Mouse (Mus musculus) cerebellum, postnatal 25 days (tissue): ENCODE results near the gene Pxmp2.
A peak's percentile ranks its signal among the peaks of the same experiment; 100 is the strongest.

Experiments used
- DNase-seq, 2 experiments: peaks; one replicate each; pipeline ENCODE4 v3.0.0; 2021; ENCODE audit warnings: mixed read lengths in 2 of 2

Pxmp2 gene

DNA sequence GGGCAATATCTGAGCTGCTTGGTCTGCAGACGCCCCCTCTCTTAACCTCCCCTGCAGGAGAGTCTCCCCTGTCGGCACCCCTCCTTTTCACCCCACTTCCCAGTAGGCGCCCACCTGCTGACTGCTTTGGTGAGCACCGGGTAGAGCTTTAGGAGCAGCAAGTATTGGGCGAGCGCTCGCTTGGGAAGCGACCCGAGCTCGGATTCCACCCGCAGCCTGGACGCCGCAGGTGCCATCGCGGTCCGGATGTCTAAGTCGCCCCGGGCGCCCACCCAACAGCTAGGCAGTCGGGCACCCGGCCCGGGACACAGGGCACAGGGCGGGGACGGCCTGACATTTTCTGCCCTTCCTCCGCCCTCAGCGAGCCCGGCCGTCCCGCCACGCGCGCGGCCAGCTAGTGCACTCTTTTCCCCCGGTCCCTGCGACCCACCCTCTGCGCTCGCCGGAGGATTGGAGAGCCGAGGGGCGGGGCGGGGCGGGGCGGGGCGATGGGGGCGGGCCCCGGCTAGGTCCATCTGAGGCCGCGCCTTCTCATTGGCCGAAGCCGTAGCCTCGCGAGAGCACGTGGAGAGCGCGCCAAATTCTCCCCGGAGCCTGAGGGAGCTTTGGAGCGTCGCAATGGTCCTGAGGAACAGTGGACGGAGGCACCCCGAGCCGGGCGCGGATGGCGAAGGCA is at the start of gene Pxmp2, which contains the start of gene Pole:
TSS of gene Pxmp2 (minus strand) at position 417 of the 676 bp plus-strand sequence.
TSS of gene Pole (plus strand) at position 537 of the 676 bp plus-strand sequence.
- peak; percentile 87 to 93 for DNase-seq

DNA sequence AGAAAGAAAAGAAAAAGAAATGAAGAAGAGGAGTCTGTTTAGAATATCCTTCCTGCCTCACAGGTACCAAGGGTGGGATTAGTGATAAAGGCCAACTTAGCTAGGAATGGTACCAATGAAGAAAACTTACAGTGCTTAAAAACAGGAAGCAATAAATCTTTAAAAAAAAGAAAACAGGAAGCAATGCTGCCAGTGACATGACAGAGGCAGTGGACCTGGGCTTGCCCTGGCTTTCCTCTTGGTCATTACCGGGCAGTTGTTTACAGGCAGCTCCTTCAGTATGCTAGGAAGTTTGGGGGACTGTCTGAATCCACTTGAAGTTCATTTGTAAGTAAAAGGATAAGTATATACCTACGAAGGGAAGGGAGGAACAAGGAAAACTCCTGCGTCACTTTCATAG is 44.5 kb upstream of the Pxmp2 start:
- DNase-seq, result no peak

DNA sequence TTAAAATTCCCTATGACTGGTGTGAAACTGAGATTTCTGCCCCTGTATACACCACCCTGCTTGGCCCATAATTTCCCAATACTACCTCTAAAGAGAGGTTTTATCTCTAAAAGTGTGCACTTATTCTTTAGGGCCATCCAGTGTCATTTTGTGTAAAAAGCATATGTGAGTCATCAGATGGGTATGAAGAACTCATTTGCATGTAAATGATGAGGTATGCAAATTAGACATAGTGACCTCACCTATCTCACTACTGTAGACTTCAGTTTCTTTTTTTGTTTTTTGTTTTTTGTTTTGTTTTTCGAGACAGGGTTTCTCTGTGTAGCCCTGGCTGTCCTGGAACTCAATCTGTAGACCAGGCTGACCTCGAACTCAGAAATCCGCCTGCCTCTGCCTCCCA is 27.1 kb upstream of the Pxmp2 start:
- no peak for DNase-seq

DNA sequence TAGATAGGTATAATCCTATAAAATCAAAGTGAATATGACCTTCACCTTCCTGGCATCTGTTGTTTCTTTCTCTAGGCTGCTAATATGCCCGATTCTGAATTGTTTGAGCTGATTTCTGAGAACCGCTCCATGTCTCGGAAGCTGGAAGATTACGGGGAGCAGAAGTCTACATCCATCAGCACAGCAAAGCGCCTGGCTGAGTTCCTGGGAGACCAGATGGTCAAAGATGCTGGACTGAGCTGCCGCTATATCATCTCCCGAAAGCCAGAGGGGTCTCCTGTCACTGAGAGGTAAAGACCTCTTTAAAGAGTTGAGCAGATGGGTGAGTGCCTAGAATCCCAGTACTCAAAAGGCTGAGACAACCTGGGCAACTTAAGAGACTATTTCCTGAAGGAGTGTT is 22.9 kb upstream of the Pxmp2 start:
- DNase-seq, result peak; percentile 39 to 59

DNA sequence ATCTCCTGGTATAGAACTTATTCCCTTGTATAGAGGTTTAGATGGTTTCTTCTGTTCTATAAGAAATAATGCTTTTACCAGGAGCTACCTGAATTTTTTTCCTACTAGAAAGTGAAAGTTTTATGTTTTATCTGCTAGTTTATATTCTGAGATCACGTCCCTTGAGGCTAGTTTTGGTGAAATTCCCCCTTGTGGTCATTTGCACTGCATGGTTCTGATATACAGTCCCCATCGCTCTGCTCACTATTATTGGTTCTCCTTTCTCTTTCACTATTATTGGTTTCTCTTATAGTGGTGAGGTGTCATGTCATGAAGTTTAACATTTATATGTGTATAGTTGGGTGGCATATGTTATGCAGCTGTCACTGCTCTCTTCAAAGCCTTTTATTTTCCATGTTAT is 14.6 kb upstream of the Pxmp2 start:
- DNase-seq, result no peak

DNA sequence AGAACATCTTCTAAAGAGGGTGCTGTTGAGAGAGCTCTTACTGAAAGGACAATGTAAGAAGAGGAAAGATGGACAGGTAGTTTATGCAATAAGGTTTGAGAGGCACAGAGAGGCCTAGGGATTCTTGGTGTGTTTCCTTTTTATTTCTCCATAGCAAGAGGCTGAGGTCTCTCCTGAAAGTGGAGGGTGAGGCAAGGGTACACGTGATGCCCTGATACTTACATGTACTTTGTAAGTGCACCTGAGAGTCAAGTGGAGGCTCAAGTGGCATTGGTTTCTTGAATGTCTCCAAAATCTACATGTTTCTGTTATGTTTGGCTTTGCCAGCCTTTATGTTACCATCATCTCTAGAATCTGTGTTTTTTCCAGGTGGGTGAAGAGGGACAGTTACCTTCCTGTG is 10.7 kb upstream of the Pxmp2 start:
- DNase-seq, result no peak

DNA sequence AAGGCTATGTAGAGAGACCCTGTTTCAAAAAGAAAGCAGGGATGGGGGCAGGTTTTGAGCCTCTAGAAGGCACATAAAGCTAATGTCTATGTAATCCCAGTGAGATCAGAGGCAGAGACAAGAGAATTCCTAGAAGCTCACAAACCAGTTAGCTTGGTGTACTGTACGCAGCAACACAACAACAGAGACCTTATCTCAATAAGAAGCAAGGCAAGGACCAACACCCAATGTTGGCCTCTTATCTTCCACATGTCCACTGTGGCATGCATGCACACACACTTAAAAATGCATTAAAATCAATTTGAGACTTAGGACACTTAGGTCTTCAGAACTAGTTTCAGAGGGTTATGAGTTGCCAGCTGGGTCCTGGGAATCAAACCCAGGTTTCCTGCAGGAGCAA is 5.7 kb upstream of the Pxmp2 start:
- no peak for DNase-seq

DNA sequence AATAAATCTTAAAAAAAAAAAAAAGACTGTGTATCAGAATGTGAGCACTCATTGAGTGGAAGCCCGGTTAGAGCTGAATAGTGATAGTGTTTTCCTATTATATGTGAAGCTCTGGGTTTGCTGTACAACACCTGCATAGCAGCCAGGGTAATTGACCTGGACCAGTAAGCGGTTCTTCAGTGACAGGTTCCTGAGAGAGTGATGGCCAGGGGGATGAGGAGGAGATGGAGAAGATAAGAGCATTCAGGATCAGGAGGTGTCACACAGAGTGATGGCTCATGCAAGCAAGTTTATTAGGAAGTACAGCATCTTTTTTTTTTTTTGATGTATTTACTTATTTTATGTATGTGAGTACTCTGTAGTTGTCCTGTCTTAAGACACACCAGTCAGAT is 1.1 kb upstream of the Pxmp2 start:
- DNase-seq, result no peak

DNA sequence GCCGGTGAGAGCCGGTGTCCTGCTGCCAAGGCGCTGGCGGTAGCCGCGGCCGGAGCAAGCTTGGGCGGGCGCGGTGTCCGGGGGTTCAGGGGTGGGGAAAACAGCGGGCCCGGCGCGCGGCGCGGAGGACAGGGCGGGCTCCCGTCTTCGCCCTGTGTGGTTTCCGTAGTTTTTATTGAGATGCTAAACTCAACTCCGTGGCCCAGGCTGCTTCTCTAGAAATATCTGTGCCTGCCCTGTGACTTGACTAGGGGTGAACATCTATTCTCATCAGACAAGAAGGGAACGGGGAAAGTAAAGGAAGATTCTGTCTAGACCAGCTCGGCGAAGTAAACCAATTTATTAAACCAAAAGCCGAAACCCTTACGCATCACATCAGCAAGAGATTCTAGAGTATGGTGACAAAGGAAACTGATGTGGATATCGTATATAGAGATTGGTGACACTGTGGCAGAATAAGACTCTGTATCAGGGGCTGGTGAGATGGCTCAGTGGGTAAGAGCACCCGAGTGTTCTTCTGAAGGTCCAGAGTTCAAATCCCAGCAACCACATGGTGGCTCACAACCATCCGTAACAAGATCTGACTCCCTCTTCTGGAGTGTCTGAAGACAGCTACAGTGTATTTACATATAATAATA is 579 bp upstream of the Pxmp2 start:
- DNase-seq, result no peak

DNA sequence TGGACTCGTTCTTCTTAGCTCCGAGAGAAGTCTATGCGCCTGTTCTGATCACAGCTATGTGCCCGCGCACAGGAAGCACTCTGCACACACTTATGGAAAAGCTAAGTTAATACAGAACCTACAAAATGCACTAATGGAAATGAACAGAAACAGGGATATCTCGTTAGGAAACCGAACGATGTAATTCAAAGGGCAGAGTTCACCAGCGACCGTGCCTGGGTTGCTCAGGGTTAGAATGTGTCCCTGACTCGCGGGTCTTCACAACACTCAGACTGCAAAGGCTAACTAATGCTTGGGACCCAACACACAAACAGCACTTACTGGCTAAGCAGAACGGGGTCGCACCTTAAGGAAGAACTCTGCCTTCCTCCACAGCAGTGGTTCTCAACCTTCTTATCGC is 830 bp downstream of the Pxmp2 start:
- DNase-seq, result peak in 1 of 2 experiments; percentile 10

DNA sequence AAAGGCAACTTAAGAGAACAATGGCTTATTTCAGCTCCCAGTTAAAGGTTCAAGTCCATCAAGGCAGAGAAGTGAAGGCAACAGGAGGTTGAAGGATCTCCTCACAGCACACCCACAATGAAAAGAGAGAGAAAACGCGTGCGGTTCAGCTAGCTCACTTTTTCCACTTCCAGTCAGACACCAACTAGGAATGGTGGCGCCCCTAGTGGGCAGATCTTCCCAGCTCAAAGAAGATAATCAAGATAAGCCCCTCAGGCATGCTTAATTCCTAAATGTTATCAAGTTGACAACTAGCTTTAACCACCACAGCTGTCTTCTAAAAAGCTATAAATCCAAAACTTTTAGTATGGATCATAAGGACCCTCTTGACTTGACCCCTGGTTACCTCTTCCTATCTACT is 1.4 kb downstream of the Pxmp2 start:
- DNase-seq, result peak; percentile 36 to 70

DNA sequence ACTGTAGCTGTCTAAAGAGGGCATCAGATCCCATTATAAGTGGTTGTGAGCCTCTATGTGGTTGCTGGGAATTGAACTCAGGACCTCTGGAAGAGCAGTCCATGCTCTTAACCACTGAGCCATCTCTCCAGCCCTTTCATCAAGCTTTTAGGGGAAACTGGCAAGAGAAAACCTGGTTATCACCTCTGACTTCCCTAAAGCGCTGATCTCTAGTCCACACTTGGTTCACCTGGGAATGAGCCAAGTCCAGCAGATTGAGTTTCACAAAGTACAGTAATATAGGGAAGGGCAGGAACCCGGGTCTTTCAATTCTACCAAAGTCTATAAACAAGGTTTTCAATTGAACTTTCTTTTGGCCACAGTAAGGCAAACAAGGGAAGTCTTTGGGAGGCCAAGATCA is 4.0 kb downstream of the Pxmp2 start:
- no peak for DNase-seq

DNA sequence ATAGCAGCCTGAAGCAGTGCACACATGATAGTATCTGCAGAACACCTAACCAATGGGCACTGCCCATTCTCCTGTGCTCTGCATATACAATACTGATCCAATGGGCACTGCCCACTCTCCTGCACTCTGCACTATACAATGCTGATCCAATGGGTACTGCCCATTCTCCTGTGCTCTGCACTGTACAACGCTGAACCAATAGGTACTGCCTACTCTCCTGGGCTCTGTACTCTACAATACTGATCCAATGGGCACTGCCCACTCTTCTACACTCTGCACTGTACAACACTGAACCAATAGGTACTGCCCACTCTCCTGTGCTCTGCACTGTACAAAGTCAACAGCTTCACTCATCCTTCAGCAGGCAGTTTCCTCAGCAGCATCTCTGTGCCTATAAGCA is 9.1 kb downstream of the Pxmp2 start:
- DNase-seq, result no peak

DNA sequence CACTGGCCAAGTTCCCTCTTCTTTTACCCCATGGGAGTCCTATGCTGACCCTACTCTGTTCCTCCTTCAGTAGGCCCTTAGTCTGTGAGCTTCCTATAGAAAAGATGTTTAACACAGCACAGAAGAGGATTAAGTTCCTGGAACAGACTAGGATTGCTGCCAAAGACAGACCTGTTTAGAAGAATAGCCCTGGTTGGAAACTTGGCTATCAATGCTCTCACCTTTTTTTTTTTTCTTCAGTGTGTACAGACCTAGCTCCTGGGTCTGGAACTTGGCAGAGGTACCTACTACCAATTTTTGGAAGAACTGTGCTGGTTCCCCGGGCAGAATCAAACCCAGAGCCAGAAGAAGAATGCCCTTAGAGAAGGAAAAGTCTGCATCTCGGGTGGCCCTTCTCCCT is 9.6 kb downstream of the Pxmp2 start:
- DNase-seq, result no peak

DNA sequence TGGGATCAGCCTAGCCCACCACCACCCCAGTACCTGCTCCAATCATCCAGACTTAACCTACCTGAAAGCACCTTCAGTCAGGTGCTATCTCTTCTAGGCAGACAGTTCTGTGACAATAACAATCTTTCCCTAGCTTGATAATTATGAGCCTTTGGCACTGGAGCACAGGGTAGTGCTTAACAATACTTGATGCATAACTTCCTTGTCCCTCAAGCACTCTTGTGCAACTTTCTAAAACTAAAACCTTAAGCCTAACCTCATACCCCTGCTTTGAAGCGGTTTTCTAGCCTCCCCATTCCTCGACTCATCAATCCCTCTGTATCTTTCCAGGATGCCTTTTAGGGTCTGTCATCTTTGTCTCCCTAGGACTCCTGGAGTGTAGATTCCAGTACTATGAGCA is 11.1 kb downstream of the Pxmp2 start:
- no peak for DNase-seq

DNA sequence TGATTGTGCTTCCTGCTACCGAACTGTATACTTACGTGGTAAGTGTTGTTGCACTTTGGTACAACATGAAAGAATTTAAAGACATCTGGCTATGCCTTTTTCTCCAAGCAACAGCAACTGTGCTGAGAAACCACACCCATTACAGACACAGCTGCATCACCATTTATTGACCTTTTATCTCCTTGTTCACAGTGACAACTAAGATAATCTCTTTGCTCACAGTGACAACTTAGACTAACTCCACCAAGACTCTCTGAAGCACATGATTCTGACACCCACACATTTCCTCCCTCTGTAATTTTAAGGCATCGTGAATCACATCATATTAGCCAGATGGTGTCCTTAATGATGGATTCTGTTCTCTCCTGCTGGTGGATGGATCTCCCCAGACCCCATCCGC is 11.8 kb downstream of the Pxmp2 start:
- DNase-seq, result no peak

DNA sequence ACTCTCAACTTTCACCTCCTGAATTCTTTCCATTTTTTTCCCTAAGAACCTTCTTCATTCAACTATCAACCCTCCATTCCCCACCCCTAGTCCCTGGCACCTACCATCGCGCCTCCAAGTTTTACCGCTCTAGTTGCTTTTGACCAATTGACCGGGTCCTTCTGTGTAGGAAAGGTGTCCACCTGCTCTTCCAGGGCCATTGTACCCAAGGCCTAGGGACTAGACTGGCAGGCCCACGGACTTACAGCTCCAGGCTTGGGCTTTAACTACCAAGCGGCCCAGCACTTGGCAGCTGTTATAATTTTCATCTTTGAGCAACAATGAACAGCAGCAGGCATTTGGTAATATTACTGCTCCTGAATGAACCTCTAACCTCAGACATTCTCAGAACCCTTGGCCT is 15.7 kb downstream of the Pxmp2 start:
- DNase-seq, result peak; percentile 14 to 16

DNA sequence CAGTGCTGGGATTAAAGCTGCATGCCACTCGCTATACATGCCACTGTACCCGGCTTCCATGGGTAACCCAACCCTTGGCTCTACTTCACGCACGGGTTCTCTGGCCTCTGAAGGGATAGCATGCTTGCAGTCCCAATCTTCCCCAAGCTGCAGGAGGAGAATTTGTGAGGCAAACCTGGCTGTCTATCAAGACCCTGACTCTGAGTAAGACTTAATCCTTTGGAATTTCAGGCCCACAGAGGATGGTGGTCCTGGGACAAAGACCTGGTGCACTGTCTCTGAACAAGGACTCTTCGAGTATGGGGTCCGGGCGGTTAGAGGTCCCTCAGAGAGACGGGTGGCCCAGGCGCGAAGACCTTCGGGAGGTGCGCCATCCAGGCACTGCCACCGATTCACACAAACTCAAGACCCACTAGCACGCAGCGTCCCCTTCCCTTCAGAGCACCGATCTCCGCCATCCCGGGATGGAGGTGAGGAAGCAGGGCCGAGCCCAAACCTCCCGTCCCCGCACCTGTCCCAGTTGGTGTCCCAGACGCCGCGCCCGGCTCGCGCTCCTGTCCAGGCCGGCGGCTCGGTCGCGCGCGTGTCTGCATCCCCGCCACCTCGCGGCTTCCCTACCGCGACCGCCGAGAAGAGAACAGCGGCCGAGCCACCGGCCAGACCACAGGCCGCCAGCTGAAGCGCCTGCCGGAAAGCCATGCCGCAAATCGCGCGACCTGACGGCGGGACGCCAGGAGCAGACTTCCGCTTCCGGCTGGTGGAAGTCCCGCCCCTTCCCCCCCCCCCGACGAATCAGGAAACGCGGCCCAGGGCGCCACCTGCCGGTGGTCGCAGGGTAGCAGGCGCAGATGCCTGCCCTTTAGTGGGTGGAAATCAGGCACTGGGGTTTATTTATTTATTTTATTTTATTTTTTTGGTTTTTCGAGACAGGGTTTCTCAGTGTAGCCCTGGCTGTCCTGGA is 16.6 kb downstream of the Pxmp2 start, which contains the start of gene Pgam5:
TSS of gene Pgam5 (minus strand) at position 773 of the 961 bp plus-strand sequence.
- peak; percentile 94 to 97 for DNase-seq

DNA sequence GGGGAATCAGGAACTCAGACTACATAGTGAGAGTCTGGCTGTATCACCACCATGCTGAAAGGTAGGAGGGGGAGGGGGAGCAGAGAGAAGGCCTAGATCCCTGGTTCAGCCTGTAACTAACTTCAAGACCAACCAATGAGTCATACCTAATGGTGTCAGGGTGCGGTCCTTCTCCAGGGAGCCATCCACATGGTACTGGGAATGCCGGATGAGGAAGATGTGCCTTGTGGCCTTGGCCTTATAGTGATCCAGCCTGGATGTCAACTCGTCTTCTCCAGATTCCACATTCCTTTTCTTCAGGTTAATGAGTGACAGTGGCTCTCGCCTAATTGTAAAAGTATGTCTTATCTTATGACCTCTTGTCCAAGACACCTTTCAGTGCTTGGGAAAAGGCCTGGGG is 19.0 kb downstream of the Pxmp2 start:
- DNase-seq, result no peak

DNA sequence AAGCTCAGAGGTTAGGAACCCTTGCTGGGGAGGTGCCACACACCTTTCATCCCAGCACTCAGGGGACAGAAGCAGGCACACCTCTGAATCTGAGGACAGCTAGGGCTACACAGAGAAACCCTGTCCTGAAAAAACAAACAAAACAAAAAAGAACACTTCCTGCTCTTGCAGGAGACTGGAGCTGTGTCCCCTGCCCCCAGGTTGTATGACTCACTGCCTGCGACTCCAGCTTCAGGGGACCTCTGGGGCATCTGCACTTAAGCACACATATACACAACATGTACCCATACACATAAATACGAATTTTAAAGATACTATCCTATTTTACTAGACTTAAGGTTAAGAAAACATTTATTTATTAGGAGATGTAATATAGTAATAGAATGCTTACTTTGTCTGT is 41.9 kb downstream of the Pxmp2 start:
- no peak for DNase-seq

DNA sequence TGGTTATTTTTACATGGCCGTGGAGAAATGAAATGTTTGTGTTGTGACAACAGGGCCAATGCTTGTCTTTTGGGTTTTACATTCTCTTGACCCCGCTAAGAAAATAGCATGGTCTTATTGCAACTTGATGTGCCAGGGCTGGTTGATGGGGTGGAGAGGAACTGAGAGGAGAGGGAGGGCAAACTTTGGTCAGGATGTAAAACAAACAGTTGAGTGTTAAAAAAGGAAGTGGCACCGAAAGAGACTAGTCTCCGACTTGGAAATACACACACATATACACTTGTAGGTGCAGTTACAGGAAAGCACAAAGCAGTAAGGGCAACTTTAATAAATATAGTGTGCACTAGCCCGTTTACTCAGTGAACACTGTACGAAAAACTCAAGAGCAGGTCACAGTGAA is 53.6 kb downstream of the Pxmp2 start:
- DNase-seq, result no peak

DNA sequence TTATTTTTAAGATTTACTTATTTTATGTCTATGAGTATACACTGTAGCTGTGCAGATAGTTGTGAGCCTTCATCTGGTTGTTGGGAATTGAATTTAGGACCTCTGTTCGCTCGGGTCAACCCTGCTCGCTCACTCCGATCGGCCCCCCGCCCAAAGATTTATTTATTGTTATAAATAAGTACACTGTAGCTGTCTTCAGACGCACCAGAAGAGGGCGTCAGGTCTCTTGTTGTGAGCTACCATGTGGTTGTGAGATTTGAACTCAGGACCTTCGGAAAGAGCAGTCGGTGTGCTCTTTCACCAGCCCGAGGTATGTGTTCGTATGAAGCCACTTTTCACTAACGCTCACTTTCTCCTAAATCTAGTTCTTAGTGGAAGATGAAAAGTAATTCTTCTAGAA is 54.3 kb downstream of the Pxmp2 start:
- DNase-seq, result peak in 1 of 2 experiments; percentile 19

DNA sequence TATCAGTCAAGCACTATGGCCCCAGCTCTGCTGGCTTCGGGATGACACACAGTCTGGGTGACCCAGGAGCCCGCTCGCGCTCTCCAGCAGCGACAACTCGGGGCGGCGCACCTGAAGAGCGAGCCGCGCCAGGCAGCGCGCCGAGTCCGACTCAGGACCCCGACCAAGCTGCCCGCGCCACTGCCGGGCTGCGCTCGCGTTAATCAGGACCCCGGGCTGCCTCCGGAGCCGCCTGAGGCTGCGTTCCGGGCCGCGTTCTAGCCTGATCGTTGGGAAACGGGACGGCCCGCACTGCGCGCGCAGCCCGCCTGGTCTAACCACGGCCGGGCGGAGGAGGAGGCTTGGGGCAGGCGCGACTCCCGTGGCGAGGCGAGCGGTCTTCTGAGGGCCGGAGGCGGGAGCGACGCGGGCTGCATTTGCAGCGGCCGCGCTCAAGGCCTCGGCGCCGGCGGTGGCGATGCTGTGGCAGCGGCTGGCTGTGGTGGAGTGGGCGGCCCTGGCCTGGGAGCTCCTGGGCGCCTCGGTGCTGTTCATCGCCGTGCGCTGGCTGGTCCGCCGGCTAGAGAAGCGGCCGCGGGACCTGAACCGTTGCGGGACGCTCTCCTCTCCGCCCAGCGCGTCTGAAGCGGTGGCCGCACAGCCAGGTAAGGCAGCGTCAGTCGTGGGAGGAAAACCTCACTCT is 55.1 kb downstream of the Pxmp2 start, which contains the start of gene Ankle2:
TSS of gene Ankle2 (plus strand) at position 225 of the 682 bp plus-strand sequence.
- DNase-seq, result peak; percentile 95 to 96
